Mouse (Mus musculus): ENCODE results near the gene Galnt2.

GRCm38 (mm10) chr8:124295357-124295756 is 64.2 kb downstream of the Galnt2 start:
- no peak for TF ChIP-seq CTCF (IDR thresholded peaks at IDR 0.05; ENCODE audit: low read depth, low read length)
- TF ChIP-seq POLR2A (IDR thresholded peaks at IDR 0.05; ENCODE audit: insufficient read depth, low read length) = no peak

Measured in ES-Bruce4 (cell line).